Mouse (Mus musculus): ENCODE results near the gene Map7d1. TPM values are rescaled to one million over a fixed set of nuclear protein-coding genes. Genes with fewer than 3 reads are reported as not detected.
A peak's percentile ranks its signal among the peaks of the same experiment; 100 is the strongest.

Gene Map7d1
- polyA plus RNA-seq, 1 experiment from 2014 or later: 45.6 TPM

DNA sequence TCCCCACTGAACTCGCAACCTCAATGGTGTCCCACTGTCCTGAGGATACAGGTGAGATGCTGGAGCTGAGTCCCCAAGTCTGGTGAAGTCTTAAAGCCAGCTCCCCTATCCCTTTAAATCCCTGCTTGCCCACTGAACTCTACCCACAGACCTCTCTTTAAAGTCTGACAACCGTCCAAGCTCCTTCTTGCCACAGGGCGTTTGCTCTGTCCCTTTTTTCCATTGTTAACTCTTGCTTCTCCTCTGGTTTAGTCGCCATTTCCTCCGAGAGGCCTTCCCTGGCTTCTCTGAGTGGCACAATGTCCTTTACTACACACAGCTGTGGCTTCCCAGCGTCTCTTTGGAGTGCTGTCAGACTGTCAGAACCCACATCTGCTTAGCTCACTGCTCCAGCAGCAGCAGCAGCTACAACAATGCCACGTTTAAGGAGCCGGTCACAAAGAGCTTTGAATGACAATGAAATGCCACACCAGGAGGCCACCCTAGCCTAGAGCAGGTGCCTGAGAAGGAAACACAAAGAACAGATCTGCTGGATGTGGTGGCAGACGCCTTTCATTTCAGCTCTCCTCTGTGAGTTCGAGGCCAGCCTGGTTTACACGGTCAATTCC lies 7.8 kb downstream of the Map7d1 start:
- Histone ChIP-seq H3K4me1 (peaks cover 63% of the 10 kb centered on the region), H3K27me3 (ENCODE audit: poor library complexity, severe bottlenecking) (no peaks in the 10 kb centered on the region), H3K27ac (peak overlapping the region; percentile 68), H3K36me3 (replicated peaks) (peaks cover 81% of the 10 kb centered on the region), H3K4me3 (no peak overlapping the region; the same call in 1 of the 2 replicates), H3K9me3 (no peaks in the 10 kb centered on the region)
- WGBS: 15% methylated on average over 11 of the region's 11 CpGs
- DNase-seq (ENCODE audit: extremely low spot score, low spot score): no peak

DNA sequence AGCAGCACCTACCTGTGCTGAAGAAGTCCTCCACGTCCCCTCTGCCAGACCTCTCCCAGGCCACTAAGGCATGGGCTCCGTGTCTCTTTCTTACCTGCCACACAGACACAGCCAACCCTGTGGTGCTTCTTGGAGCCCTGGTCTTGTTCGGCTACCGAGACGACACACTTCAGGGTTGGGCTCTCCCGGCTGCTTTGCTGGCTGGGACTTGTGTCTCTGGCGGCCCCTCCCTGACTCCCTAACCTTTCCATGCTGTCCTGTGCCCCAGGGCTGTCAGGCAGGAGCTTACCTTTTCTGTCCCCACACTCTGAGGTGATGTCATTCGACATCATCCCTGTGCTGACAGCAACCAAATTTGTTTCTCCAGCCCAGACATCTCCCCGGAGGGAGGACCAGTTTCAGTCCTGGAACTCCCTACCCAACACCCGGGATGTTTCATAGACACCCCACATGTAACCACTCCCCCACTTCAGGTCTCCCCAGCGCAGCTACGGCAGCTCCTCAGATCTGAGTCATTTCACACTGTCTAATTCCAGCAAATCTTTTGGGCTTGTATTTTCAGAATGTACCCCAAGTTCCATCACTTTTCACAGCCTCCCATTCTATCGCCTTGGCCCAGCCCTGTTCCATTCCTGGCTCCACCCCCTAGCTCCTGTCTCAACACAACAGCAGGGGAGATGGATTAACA lies 9.8 kb downstream of the Map7d1 start:
- 82% methylated on average over 13 of the region's 13 CpGs for WGBS
- no peaks in the 10 kb centered on the region for H3K27me3 ChIP-seq (ENCODE audit: poor library complexity, severe bottlenecking)
- peaks cover 42% of the 10 kb centered on the region for H3K4me1 ChIP-seq

DNA sequence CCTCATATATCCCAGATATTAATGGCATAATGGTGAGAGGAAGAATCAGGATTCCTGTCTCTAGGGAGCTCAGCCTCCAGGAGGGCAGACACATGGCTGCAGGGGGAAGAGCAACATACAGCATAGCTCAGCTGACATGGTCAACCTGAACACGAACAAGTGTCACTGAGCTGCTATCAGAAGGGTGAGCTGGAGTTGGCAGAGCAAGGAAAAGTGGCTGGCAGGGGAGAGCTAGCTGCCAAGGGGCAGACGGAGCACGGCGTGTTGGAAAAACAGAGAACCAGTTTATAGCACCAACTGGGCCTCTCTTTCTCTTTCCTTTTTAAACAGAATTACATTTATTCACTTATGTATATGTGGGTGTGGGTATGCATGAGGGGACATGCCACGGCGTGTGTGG lies 13.6 kb downstream of the Map7d1 start:
- Histone ChIP-seq H3K27me3 (ENCODE audit: poor library complexity, severe bottlenecking) (0 out of 2 replicates have a peak, but pooled peaks cover 4% of the 10 kb centered on the region), H3K4me3 (no peak overlapping the region), H3K27ac (no peak overlapping the region), H3K36me3 (replicated peaks) (peaks cover 97% of the 10 kb centered on the region), H3K4me1 (peaks cover 17% of the 10 kb centered on the region), H3K9me3 (no peaks in the 10 kb centered on the region)
- no peak for DNase-seq (ENCODE audit: extremely low spot score, low spot score)
- 97% methylated on average over 6 of the region's 6 CpGs for WGBS

More for the DNA sequence above, 9.8 kb downstream of the Map7d1 start:
- Histone ChIP-seq H3K27ac (no peak overlapping the region), H3K4me3 (no peak overlapping the region), H3K36me3 (replicated peaks) (peaks cover 84% of the 10 kb centered on the region), H3K9me3 (no peaks in the 10 kb centered on the region)
- DNase-seq (ENCODE audit: extremely low spot score, low spot score): no peak

DNA sequence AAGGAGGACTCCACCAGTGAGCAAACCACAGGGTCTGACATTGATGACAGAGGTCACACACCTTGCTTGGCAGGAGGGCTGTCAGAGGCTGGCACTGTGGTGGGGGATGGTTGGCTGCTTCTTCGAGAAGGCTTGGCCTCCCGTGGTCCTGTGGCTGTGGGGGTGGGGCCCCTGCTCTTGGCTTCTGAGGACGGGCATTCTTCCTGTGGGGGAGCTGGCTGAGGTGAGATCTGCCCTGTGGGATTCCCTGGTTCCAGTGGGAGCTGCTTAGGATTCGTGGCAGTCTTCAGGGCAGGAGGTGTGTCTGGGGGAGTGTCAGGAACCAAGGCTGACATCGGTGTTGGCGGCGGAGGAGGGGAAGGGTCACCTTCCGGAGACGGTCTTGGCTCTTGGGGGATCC lies 14.2 kb downstream of the Map7d1 start:
- no peak for DNase-seq (ENCODE audit: extremely low spot score, low spot score)
- Histone ChIP-seq H3K4me3 (no peak overlapping the region), H3K27ac (no peak overlapping the region), H3K4me1 (peaks cover 16% of the 10 kb centered on the region), H3K9me3 (no peaks in the 10 kb centered on the region), H3K27me3 (ENCODE audit: poor library complexity, severe bottlenecking) (peaks cover 5% of the 10 kb centered on the region), H3K36me3 (replicated peaks) (peaks cover 97% of the 10 kb centered on the region)
- 71% methylated on average over 9 of the region's 9 CpGs for WGBS

DNA sequence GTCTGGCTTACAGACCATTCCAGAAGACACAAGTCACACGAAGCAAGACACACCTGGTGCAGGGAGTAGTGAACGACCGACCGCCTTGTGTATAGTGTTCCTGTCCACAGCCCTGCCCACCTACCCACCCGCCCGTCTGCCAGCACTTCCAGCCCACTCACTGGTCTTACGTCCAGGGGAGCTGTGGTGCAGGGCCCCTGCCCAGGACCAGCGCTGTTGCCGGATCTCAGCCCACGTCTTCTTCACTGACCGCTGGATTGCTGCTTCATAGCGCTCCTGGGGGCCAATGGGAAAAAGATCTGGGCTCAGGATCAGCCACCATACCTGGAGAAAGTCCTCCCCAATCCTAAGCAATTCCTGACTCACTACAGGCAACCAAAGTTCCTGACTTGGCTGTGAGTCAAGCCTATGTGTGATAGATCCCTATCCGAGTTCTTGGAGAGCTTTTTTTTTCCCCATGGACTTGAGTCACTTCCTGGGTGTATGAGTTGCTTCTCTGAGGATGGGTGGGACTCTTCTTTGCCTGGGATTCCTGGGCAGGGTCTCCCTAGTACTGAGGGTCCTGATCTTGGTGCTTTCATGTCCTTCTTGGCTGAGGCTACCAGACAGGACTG lies 16.2 kb downstream of the Map7d1 start:
- H3K4me3 ChIP-seq: no peak overlapping the region
- H3K36me3 ChIP-seq (replicated peaks): peaks cover 97% of the 10 kb centered on the region
- no peaks in the 10 kb centered on the region for H3K9me3 ChIP-seq
- DNase-seq (ENCODE audit: extremely low spot score, low spot score): no peak
- peaks cover 18% of the 10 kb centered on the region for H3K4me1 ChIP-seq
- H3K27ac ChIP-seq: no peak overlapping the region
- peaks cover 9% of the 10 kb centered on the region for H3K27me3 ChIP-seq (ENCODE audit: poor library complexity, severe bottlenecking)
- 93% methylated on average over 13 of the region's 13 CpGs for WGBS

DNA sequence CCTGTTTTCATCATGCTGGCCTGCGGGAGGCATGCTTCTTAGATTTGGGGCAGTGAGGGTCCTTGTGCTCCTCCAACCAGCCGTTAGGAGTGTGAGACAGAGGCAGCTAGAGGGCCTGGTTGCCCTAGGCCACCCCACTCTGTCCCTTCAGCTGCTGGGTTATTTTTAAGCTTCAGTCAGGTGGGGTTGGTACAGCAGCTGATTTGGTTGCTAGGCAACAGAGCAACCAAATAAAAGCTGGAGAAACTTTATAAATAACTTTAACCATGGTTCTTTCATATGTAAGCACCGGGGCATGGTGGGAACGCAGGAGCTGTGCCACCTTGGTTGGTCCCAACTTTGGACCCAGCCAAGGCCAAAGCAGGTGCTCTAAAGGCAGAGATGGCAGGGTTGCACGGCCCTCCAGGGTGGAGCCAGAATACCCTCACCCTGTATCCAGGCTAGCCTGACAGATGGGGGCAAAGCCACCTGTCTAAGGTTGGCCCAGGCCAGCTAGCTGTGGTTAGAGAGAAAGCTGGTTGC lies 18.4 kb downstream of the Map7d1 start:
- H3K27ac ChIP-seq: no peak overlapping the region
- no peak overlapping the region for H3K4me3 ChIP-seq
- H3K36me3 ChIP-seq (replicated peaks): peaks cover 100% of the 10 kb centered on the region
- H3K27me3 ChIP-seq (ENCODE audit: poor library complexity, severe bottlenecking): peaks cover 9% of the 10 kb centered on the region
- H3K9me3 ChIP-seq: no peaks in the 10 kb centered on the region
- peaks cover 18% of the 10 kb centered on the region for H3K4me1 ChIP-seq
- no peak for DNase-seq (ENCODE audit: extremely low spot score, low spot score)
- WGBS: 75% methylated on average over 5 of the region's 5 CpGs

DNA sequence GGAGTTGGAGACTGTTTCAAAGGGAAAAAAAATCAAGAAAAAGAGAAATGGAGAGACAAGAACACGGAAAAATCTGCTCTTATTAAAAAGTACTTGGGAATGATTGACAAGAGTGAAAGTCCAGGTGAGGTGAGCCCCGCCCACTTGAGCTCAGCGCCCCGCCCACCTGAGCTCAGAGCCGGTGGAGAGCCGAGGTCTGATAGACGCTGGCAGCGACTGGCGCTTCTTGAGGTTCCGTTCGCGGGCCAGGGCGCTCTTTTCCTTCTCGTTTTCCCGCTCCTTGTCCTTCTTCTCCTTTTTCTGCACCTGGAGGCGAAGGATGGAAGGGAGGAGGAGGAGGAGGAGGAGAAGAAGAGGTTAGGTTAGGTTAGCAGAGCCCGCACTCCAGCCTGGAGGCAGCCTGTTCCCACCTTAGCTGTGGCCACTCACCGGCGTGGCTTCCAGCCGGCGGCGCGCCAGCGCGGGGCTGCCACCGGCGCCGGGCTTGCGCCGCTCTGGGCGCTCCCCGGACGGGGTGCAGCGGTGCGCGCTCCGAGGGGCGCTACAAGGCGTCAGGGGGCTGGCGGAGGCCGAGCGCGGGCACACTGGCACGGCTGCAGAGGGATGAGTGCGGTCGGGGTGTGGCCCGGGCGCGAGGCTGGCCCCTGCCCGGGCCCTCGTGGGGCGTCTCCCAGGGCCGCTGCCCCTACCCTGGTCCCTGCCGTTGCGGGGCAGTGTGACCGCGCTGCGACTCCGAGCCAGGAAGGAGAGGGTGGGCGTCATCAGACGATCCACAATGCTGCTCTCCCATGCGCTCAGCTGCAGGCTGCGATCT lies 19.5 kb downstream of the Map7d1 start:
- peak overlapping the region; percentile 8; the same call in 1 of the 2 replicates for H3K4me3 ChIP-seq
- WGBS: 46% methylated on average over 61 of the region's 63 CpGs
- DNase-seq (ENCODE audit: extremely low spot score, low spot score): no peak
- H3K27ac ChIP-seq: 0 out of 2 replicates have a peak overlapping the region, but pooled peaks have one; percentile 48
- H3K9me3 ChIP-seq: no peaks in the 10 kb centered on the region
- peaks cover 100% of the 10 kb centered on the region for H3K36me3 ChIP-seq (replicated peaks)
- H3K27me3 ChIP-seq (ENCODE audit: poor library complexity, severe bottlenecking): peaks cover 9% of the 10 kb centered on the region
- peaks cover 18% of the 10 kb centered on the region for H3K4me1 ChIP-seq

DNA sequence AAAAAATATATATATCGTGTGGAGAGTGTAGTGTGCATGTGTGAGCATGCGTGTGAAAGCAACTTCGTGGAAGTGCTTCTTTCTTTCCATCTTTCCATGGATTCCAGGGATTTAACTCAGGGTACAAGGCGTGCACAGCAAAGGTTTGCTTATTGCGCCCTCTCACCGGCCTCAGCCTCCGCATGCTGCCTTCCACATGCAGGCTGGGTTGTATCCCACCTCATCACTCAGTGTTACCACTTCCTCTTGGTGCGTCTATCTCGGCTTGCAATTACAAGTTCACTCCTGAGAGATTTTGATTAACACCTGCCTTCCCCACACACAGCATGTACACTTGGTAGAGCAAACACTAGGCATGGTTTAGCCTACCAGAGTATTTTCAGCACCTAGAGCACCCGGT lies 21.0 kb downstream of the Map7d1 start:
- WGBS: 95% methylated on average over 10 of the region's 10 CpGs
- no peak overlapping the region for H3K27ac ChIP-seq
- no peak overlapping the region for H3K4me3 ChIP-seq
- no peaks in the 10 kb centered on the region for H3K9me3 ChIP-seq
- no peak for DNase-seq (ENCODE audit: extremely low spot score, low spot score)
- peaks cover 100% of the 10 kb centered on the region for H3K36me3 ChIP-seq (replicated peaks)
- H3K27me3 ChIP-seq (ENCODE audit: poor library complexity, severe bottlenecking): peaks cover 9% of the 10 kb centered on the region
- peaks cover 18% of the 10 kb centered on the region for H3K4me1 ChIP-seq

DNA sequence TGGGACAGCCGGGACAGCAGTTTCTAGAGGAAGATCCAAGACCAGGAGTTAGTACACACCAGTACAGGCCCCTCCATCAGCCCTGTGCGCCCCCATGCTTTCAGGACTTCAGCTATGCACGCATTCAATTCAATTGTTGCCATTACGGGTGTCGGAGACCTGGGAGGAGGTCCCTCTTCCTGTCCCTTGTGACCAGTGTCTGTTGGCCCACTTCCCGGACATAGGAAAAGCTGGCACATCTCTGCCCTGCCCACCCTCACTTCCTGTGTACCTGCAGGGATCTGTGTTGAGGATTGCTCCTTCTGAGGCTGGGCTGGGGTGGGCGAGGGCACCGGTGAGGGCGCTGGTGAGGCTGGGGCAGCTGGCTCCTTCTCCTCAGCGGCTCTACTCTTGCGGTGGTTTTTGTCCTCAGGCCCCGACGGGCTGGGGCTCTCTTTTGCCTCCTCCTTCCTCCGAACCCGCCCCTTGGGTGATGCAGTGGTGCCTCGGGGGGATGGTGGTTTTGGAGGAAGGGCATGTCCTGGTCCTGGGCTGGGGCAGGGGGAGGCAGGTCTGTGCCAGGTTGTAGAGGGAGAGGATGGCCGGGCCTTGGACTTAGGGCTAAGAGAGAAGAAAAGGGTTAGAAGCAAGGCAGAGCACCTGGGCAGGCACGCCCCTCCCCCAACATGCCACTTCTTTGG lies 21.5 kb downstream of the Map7d1 start:
- Histone ChIP-seq H3K27ac (no peak overlapping the region), H3K9me3 (no peaks in the 10 kb centered on the region), H3K36me3 (replicated peaks) (peaks cover 100% of the 10 kb centered on the region), H3K27me3 (ENCODE audit: poor library complexity, severe bottlenecking) (peaks cover 9% of the 10 kb centered on the region), H3K4me1 (peaks cover 18% of the 10 kb centered on the region), H3K4me3 (no peak overlapping the region)
- WGBS: 91% methylated on average over 18 of the region's 18 CpGs
- no peak for DNase-seq (ENCODE audit: extremely low spot score, low spot score)

DNA sequence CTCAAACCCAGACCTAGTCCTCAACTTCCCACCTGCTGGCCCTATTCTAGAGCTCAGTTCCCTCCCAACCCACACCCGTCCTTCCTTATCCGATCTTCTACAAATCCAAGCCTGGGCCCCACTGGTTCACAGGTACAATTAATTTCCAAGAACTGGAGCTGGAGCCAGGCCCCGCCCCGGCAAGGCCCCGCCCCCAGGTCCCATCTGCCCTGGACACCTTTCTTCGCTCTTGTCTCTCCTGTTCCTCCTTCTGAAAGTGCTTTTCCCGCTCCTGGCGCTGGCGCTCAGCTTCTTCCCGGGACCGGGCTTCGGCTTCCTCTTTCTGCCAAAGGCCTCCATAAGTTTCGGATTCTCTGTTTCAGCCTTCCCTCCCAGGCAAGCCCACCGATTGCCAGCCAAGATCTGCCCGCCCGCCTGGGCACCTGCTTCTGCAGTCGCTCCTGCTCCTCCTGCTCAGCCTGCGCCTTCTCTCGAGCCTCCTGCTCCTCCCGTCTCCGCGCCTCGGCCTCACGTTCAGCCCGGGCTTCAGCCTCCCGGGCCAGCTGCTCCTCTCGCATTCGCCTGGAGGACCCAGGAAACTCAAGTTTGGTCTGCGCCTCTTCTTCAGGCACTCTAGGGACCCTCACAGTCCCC lies 22.4 kb downstream of the Map7d1 start:
- Histone ChIP-seq H3K27me3 (ENCODE audit: poor library complexity, severe bottlenecking) (peaks cover 9% of the 10 kb centered on the region), H3K4me1 (peaks cover 19% of the 10 kb centered on the region), H3K36me3 (replicated peaks) (peaks cover 92% of the 10 kb centered on the region), H3K4me3 (no peak overlapping the region), H3K27ac (no peak overlapping the region), H3K9me3 (no peaks in the 10 kb centered on the region)
- 90% methylated on average over 29 of the region's 29 CpGs for WGBS
- DNase-seq (ENCODE audit: extremely low spot score, low spot score): no peak

DNA sequence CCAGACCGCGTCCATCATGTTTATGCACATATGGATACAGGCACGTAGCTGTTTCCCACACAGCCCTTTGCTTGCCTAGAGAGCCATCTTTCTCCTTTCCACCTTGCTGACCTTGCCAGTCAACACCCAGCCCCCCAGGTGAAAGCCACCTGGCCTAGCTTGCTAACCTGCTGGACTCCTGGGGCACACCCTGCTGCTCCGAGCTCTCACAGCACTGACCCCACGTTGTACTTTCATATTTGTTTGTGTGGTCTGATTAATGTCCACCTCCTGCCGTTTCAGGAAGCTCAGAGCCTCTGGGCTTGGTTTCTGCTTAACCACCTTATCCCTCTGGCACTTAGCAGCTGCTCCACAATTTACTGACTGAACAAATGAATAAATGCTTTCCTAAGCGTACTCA lies 26.2 kb downstream of the Map7d1 start:
- H3K27ac ChIP-seq: no peak overlapping the region
- no peaks in the 10 kb centered on the region for H3K9me3 ChIP-seq
- no peak for DNase-seq (ENCODE audit: extremely low spot score, low spot score)
- H3K27me3 ChIP-seq (ENCODE audit: poor library complexity, severe bottlenecking): no peaks in the 10 kb centered on the region
- peaks cover 53% of the 10 kb centered on the region for H3K36me3 ChIP-seq (replicated peaks)
- H3K4me1 ChIP-seq: peaks cover 19% of the 10 kb centered on the region
- WGBS: 82% methylated on average over 7 of the region's 7 CpGs
- no peak overlapping the region for H3K4me3 ChIP-seq

DNA sequence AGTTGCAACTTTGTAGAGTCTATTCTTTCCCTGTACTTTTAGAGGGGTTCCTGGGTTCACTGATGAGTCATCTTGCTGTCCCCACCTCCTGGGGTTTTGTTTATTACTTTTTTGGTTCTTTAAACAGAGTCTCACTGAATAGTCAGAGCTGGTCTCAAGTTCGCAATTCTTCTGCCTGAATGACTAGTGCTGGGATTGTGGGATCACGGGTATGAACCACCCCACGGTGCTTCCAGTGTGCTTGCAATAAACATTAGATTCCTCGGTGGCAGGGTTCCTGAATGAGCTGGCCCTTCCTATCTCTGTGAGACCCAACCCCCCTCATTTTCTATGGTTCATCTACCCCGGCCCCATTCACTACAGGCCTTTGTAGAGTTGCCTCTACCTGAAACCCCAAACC lies 28.0 kb downstream of the Map7d1 start:
- H3K27me3 ChIP-seq (ENCODE audit: poor library complexity, severe bottlenecking): no peaks in the 10 kb centered on the region
- H3K9me3 ChIP-seq: no peaks in the 10 kb centered on the region
- no peak overlapping the region for H3K4me3 ChIP-seq
- peaks cover 35% of the 10 kb centered on the region for H3K36me3 ChIP-seq (replicated peaks)
- no peak overlapping the region for H3K27ac ChIP-seq
- DNase-seq (ENCODE audit: extremely low spot score, low spot score): no peak
- WGBS: 34% methylated on average over 5 of the region's 5 CpGs
- H3K4me1 ChIP-seq: peaks cover 19% of the 10 kb centered on the region
